Mouse (Mus musculus) midbrain, postnatal 0 days (tissue): ENCODE measurements around the gene Gm20509. TPM values are rescaled to one million over a fixed set of nuclear protein-coding genes. Genes with fewer than 3 reads are reported as not detected.
A peak's percentile ranks its signal among the peaks of the same experiment; 100 is the strongest.

ENCODE experiments used
- ATAC-seq: fragments of 200-750 bp; cut with Nextera tagmentation; 2 replicates; pipeline ENCODE4 v1.8.0; 2017; ENCODE audit warnings: moderate number of reproducible peaks, mild to moderate bottlenecking, moderate TSS enrichment, moderate library complexity; ENCODE audit not compliant: low FRiP score
- DNase-seq: peaks from one replicate; pipeline ENCODE4 v3.0.0-alpha.2; 2015; ENCODE audit warnings: low spot score
- H3K27ac ChIP-seq: fragments of 300-500 bp; sonication (generic); 2 replicates; pipeline ENCODE4 v1.5.1; 2014; ENCODE audit warnings: low read depth, mild to moderate bottlenecking, low read length, mixed read lengths
- H3K27me3 ChIP-seq: fragments of 300-500 bp; sonication (generic); 2 replicates; pipeline ENCODE4 v1.6.1; 2014; ENCODE audit warnings: low read length, control low read depth, mixed read lengths; ENCODE audit not compliant: insufficient read depth
- H3K36me3 ChIP-seq: fragments of 300-500 bp; sonication (generic); 2 replicates; pipeline ENCODE4 v1.6.1; 2014; ENCODE audit warnings: low read length, control low read depth, mixed read lengths; ENCODE audit not compliant: insufficient read depth
- H3K4me1 ChIP-seq: fragments of 300-500 bp; sonication (generic); 2 replicates; pipeline ENCODE4 v1.6.1; 2014; ENCODE audit warnings: mild to moderate bottlenecking, control low read depth, antibody characterized with exemption, low read length, mixed read lengths; ENCODE audit not compliant: insufficient read depth
- H3K4me2 ChIP-seq: fragments of 300-500 bp; sonication (generic); 2 replicates; pipeline ENCODE4 v1.6.1; 2014; ENCODE audit warnings: low read depth, mild to moderate bottlenecking, low read length, mixed read lengths; ENCODE audit not compliant: poor library complexity, severe bottlenecking
- H3K4me3 ChIP-seq: fragments of 300-500 bp; sonication (generic); 2 replicates; pipeline ENCODE4 v1.5.1; 2014; ENCODE audit warnings: low read depth, mild to moderate bottlenecking, low read length, moderate library complexity
- H3K9ac ChIP-seq: fragments of 300-500 bp; sonication (generic); replicated peaks from 2 replicates; pipeline ENCODE4 v1.6.1; 2014; ENCODE audit warnings: mild to moderate bottlenecking, low read length, moderate library complexity, mixed read lengths; ENCODE audit not compliant: poor library complexity, severe bottlenecking
- H3K9me3 ChIP-seq: fragments of 300-500 bp; sonication (generic); 2 replicates; pipeline ENCODE4 v1.6.1; 2016; ENCODE audit warnings: low read length, control low read depth
- CTCF ChIP-seq: IDR thresholded peaks from 2 replicates; pipeline ENCODE4 v1.5.1; 2016; ENCODE audit warnings: antibody characterized with exemption, mild to moderate bottlenecking
- WGBS: fragments of 180-500 bp; shearing (Covaris S2); extraction: QIAGEN DNeasy Blood & Tissue Kit; methylation state at CpG from one replicate; pipeline ENCODE4 v1.1.7; 2014; 5-methylcytosine and 5-hydroxymethylcytosine counted together
- polyA plus RNA-seq: library from polyadenylated mRNA; unstranded; fragments of >200 nt; fragmentation: Nextera tagmentation; extraction: Ambion mirVana; gene quantifications from 2 replicates; pipeline ENCODE4 v1.2.1, GENCODE M21; 2015
- total RNA-seq: library from RNA; depleted of rRNA; stranded (reverse); fragments of >200 nt; gene quantifications from 2 replicates; pipeline ENCODE4 v1.2.3, GENCODE M21; 2014

Gene Gm20509
- total and polyA plus RNA-seq, 2 experiments from 2014 or later = 0.22 TPM; not detected in 1

GRCm38 (mm10) chr9:73121735-73122134, 19.5 kb downstream of the Gm20509 start:
- H3K36me3 ChIP-seq = peaks cover 55% of the 10 kb centered on the region
- TF ChIP-seq CTCF = peak; percentile 74

GRCm38 (mm10) chr9:73125043-73125570, 22.8 kb downstream of the Gm20509 start:
- Histone ChIP-seq H3K4me1 (no peaks in the 10 kb centered on the region), H3K27ac (no peak overlapping the region), H3K9me3 (no peaks in the 10 kb centered on the region), H3K36me3 (peaks cover 64% of the 10 kb centered on the region), H3K9ac (no peak overlapping the region), H3K4me2 (no peak overlapping the region), H3K27me3 (no peaks in the 10 kb centered on the region), H3K4me3 (no peak overlapping the region)
- ATAC-seq = no peak
- 94% methylated on average over 8 of the region's 8 CpGs for WGBS
- DNase-seq = no peak
- no peak for TF ChIP-seq CTCF

More at GRCm38 (mm10) chr9:73121735-73122134, 19.5 kb downstream of the Gm20509 start:
- H3K9me3 ChIP-seq = no peaks in the 10 kb centered on the region
- H3K27me3 ChIP-seq = no peaks in the 10 kb centered on the region
- WGBS = 70% methylated on average over 8 of the region's 8 CpGs
- no peak overlapping the region for H3K27ac ChIP-seq
- ATAC-seq (no peak), DNase-seq (peak; percentile 32)
- H3K4me2 ChIP-seq = no peak overlapping the region
- no peak overlapping the region for H3K9ac ChIP-seq
- H3K4me3 ChIP-seq = no peak overlapping the region
- no peaks in the 10 kb centered on the region for H3K4me1 ChIP-seq

- Histone ChIP-seq H3K4me2 (no peak overlapping the region), H3K36me3 (peaks cover 47% of the 10 kb centered on the region), H3K4me1 (no peaks in the 10 kb centered on the region), H3K9ac (no peak overlapping the region), H3K4me3 (no peak overlapping the region), H3K27me3 (no peaks in the 10 kb centered on the region), H3K9me3 (no peaks in the 10 kb centered on the region), H3K27ac (no peak overlapping the region)
- WGBS = 88% methylated on average over 2 of the region's 2 CpGs
- no peak for TF ChIP-seq CTCF
- ATAC-seq (no peak), DNase-seq (no peak)
Measured at GRCm38 (mm10) chr9:73127457-73127856, 25.2 kb downstream of the Gm20509 start.

- H3K4me1 ChIP-seq = no peaks in the 10 kb centered on the region
- H3K36me3 ChIP-seq = peaks cover 37% of the 10 kb centered on the region
- no peak overlapping the region for H3K4me3 ChIP-seq
- H3K27ac ChIP-seq = no peak overlapping the region
- H3K27me3 ChIP-seq = no peaks in the 10 kb centered on the region
- DNase-seq (no peak), ATAC-seq (no peak)
- no peak overlapping the region for H3K4me2 ChIP-seq
- WGBS = 31% methylated on average over 8 of the region's 8 CpGs
- TF ChIP-seq CTCF = no peak
- H3K9me3 ChIP-seq = no peaks in the 10 kb centered on the region
- H3K9ac ChIP-seq = no peak overlapping the region
Measured at GRCm38 (mm10) chr9:73129875-73130274, 27.6 kb downstream of the Gm20509 start.

- no peak overlapping the region for H3K4me3 ChIP-seq
- H3K36me3 ChIP-seq = peaks cover 32% of the 10 kb centered on the region
- no peak for ATAC-seq
- no peak overlapping the region for H3K4me2 ChIP-seq
- no peak for DNase-seq
- no peaks in the 10 kb centered on the region for H3K4me1 ChIP-seq
- H3K9me3 ChIP-seq = no peaks in the 10 kb centered on the region
- TF ChIP-seq CTCF = no peak
- no peak overlapping the region for H3K27ac ChIP-seq
- H3K27me3 ChIP-seq = no peaks in the 10 kb centered on the region
- no peak overlapping the region for H3K9ac ChIP-seq
- WGBS = 90% methylated on average over 4 of the region's 4 CpGs
Measured at GRCm38 (mm10) chr9:73130529-73130928, 28.3 kb downstream of the Gm20509 start.

- Histone ChIP-seq H3K4me3 (no peak overlapping the region), H3K27me3 (no peaks in the 10 kb centered on the region), H3K27ac (no peak overlapping the region), H3K9ac (no peak overlapping the region), H3K9me3 (no peaks in the 10 kb centered on the region), H3K4me2 (no peak overlapping the region), H3K4me1 (no peaks in the 10 kb centered on the region), H3K36me3 (no peaks in the 10 kb centered on the region)
- no peak for TF ChIP-seq CTCF
- no peak for ATAC-seq
- 70% methylated on average over 11 of the region's 11 CpGs for WGBS
- no peak for DNase-seq
Measured at GRCm38 (mm10) chr9:73137341-73137886, 35.1 kb downstream of the Gm20509 start.
